Mouse (Mus musculus) frontal cortex, postnatal 25 days (tissue): ENCODE results near the gene Sh3bp5.

Source experiments
- DNase-seq, 2 experiments: peaks; one replicate each; pipeline ENCODE4 v3.0.0; 2022; ENCODE audit warnings: low spot score in 2 of 2

Sh3bp5 gene

GRCm38 (mm10) chr14:31393936-31394630 lies 41.8 kb downstream of the Sh3bp5 start:
- no peak for DNase-seq

DNA sequence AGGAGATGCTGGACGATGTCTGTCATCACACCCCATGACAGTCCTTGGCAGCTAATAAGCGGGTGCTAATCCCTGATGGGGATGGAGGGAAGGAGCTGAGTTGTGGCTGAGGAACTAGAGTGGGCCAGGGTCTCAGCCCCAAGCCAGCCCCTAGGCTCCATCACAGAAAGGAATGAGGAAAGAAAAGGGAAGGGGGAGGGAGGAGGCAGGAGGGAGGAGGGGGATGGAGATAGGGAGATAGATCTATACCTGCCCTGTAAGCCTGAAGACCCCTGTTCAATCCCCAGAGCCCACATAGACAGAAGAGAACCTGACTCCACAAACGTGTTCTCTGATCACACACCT lies 42.4 kb downstream of the Sh3bp5 start:
- DNase-seq = no peak

- no peak for DNase-seq
Measured at GRCm38 (mm10) chr14:31392873-31393545, 42.9 kb downstream of the Sh3bp5 start.

- DNase-seq = no peak
Measured at GRCm38 (mm10) chr14:31392300-31392699, 43.6 kb downstream of the Sh3bp5 start.

DNA sequence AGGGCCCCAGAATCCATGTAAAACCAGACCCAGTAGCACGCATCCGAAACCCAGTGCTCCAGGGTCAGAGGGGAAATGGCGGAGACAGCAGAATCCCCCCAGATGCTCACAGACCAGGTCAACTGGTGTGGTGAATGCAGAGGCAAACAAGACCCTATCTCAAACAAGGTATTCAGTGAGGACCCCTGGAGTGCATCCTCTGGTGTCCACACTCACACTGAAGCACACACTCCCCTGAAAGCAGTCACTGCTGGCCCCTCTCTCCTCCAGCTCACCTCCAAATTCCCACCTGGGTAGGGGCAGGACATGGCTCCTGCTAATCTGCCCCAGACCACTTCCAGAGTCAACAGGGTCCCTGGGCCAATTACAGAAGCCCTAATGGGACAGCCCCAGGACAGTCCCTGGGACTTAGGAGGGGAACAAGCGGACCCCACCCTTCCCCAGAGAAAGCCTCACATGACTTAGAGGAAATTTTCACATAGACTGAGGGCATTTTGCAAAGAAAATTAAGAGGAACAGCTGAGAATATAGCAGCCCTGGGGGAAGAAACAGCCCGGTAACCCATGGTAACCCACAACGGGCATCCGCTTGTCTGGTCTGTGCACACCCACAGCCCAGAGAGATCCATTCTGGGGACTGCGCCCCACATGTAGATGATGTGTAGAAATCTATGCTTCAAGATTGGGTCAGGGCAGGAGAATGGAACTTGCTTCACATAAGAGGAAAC lies 46.3 kb downstream of the Sh3bp5 start:
- DNase-seq = no peak

GRCm38 (mm10) chr14:31388086-31388872 lies 47.6 kb downstream of the Sh3bp5 start:
- DNase-seq = no peak

- DNase-seq = no peak
Measured at GRCm38 (mm10) chr14:31387301-31387981, 48.4 kb downstream of the Sh3bp5 start.

DNA sequence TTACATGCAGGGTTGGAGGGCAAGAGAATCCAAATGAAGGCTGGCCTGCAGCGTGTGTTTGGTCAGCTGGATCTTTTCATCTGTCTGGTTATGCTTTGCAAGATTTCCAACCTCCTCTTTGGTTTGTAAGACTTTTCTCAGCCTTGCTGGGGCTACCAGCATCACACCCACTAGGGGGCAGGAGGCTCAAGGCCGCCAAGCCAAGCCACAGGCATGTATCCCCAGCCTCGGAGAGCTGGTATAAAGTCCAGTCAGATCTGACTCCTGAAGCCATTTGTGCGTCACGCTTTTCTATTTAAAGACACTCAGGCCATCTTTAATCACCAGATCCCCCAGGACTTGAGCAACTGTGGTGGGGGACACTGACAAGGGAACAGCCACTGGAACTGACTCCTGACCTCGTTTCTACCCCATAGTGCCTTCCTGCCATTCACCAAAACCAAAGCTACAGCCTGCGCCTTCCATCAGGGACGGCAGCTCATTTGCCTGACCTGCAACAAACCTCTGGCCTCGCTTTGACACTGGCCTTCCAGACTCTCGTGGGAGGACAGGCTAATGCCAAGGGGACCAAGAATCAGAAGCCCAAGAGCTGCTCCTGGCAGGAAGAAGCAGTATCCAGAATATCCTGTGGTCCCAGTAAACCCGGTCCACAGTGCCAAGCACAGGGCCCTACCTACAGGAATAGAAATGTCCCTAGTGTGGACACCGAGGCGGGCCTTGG lies 49.7 kb downstream of the Sh3bp5 start:
- peak in 1 of 2 experiments; percentile 65 for DNase-seq

- DNase-seq = no peak
Measured at GRCm38 (mm10) chr14:31385406-31385805, 50.5 kb downstream of the Sh3bp5 start.

DNA sequence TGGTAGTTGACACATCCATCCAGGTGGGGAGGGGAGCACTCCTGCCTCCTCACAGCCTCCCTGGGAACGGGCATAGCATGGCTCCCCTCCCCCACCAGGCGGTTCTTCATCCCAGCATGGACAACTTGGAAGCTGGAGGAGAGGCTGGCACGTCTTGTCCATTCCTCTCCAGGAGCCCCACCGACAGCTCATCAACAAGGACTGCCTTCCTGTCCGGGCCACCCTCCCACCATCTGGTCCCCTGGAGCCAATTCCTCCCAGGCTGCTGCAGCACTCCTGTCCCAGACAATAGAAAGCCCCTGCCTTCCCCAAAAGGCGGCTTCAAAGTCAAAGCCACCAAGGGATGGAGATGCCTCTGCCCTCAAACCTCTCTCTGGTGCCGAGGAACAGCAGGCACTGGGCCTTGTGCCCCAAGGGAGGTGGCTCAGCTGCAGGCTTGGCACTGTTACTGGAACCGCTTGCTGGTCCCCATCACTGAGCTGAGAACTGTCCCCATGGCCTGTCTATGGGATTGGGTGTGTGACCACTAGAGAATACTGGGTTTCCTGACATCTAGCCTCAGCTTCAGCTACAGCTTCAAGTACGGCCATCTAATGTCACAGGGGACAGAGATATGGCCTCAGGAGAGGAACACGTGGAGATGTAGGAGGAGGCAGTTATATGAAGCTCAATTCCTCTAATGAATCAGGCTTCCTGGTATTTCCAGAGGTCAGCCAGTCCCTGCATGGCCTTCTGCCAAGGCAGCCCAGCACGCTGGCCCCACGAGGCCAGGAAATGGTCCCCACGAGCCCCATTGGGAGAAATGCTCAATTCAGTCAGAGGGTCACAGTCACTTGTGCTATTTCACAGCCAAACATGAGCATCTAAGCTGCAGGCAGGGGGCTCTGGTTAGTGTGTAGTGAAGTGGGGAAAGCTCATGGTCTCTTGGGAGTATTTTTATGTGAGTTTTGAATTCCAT lies 51.2 kb downstream of the Sh3bp5 start:
- no peak for DNase-seq

- DNase-seq = no peak
Measured at GRCm38 (mm10) chr14:31383470-31384050, 52.3 kb downstream of the Sh3bp5 start.

DNA sequence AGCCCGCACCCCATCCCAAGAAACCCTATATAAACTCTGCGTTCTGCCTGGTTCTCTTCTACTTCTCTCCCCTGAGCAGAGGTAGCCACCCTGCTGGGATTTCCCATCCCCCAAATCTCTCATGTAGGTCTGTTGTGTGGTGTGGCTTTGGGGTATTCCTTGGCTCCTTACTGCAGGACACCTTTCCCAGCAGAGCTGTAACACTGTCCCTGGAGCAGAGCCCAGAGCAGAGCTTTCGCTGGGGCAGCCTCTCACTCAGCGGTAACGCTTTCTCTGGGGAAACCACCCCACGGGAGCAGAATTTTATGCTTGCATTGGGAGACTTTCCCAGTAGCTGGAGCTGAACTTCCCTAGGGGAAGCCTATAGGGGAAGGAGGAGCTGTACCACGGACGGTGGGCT lies 53.6 kb downstream of the Sh3bp5 start:
- no peak for DNase-seq

DNA sequence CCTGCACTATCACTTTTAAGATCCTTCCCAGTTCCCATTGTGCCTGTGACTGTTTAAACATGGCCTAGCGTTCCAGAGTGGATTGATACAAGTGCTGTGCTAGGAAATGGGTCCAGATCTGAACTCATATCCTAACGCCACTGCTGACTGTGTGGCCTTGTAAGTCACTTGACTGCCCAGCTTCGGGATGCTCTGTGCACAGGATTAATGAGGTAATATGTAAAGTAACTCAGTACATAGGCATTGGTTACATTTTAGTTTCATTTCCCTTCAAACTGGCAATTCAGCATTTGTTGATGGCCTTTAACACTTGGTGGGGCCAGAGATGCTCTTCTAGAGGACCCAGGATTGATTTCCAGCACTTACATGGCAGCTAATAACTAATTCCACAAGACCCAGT lies 59.5 kb downstream of the Sh3bp5 start:
- no peak for DNase-seq

GRCm38 (mm10) chr14:31374390-31374789 lies 61.5 kb downstream of the Sh3bp5 start:
- DNase-seq = no peak

DNA sequence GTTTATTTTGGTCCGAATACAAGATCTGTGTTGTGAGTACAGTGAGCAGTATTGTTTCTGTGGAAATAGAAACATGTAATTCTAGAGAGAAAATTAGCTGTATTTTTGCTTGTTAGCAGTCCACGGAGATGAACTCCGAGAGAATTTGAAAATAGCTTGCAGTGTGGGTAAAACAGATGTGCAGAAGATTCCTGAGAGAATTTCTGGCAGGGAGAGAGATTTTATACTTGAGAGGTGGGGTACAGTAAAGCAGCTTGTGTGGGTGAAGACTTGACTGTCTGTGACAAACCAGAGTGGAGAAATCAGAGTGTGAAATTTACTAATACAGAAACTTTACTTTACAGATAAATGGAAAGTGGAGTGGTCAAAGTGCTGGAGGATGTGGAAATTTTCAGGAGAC lies 66.5 kb downstream of the Sh3bp5 start:
- DNase-seq = no peak

DNA sequence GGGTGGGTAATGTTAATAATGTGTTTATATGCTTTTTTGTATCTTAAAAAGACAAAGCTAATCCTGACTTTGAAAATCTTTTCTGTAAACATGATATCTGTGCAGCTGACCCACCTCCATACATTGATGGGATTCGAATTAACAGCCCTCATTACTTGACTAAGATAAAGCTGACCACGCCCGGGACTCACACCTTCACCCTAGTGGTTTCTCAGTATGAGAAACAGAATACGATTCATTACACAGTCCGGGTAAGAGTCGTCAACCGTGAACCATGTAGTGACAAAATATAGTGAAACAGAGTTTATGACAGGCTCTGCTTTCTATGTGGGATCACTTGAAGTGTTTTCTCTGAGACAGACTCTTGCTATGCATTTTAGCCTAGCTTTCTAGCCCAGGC lies 67.9 kb downstream of the Sh3bp5 start:
- no peak for DNase-seq

GRCm38 (mm10) chr14:31365350-31365749 lies 70.5 kb downstream of the Sh3bp5 start:
- DNase-seq = peak in 1 of 2 experiments; percentile 51

GRCm38 (mm10) chr14:31364589-31364988 lies 71.3 kb downstream of the Sh3bp5 start:
- no peak for DNase-seq

- no peak for DNase-seq
Measured at GRCm38 (mm10) chr14:31362236-31362635, 73.6 kb downstream of the Sh3bp5 start.
